Mouse (Mus musculus) adrenal gland, postnatal 4 days (tissue): ENCODE results near the gene Fam81b. TPM values are rescaled to one million over a fixed set of nuclear protein-coding genes. Genes with fewer than 3 reads are reported as not detected.
"Not testable (repeated sequence)": the region's sequence is repeated elsewhere in the genome, so short reads cannot be mapped to it uniquely, and the experiment has no call there.

Experiments
- DNase-seq, 2 experiments: peaks; one replicate each; pipeline ENCODE4 v3.0.0; 2021 to 2022; ENCODE audit warnings: low spot score in 2 of 2, mixed read lengths in 2 of 2
- long read RNA-seq, 2 experiments: library from polyadenylated mRNA; stranded (forward); transcript quantifications; one replicate each; pipeline ENCODE4 v2.0.0; 2021
- total RNA-seq, 2 experiments: library from RNA; stranded (reverse); gene quantifications; 2 replicates each; pipeline ENCODE4 v1.2.3; 2021

Gene Fam81b
- total RNA-seq: not detected
- long read RNA-seq, experiment 1: 0 reads
- long read RNA-seq, experiment 2: 0 reads

DNA sequence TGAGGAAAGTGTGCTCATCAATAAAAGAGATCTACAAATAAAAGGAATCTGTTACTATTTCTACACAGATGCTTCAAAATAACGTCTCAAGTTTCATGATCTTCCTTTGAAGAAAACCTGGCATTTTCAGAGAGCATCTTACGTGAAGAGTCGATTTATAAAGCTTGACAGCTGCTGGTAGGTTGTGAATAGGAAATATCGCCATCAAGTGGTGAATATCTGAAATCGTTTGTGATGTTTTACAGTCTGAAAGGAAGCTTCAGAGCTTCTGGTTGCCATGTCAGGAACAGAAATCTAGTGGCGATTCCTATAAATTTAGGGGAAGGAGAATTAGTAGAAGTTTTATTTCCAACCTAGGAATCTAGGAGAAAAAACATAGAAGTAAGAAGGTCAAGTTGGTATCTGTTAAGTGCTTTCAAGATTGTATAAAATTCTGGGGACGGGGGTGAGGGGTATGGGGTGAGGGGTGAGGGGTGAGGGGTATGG, at the start of gene Fam81b:
TSS of gene Fam81b (minus strand) at position 436 of the 486 bp plus-strand sequence.
- DNase-seq: no peak

- not testable (repeated sequence) for DNase-seq
These were observed 41.1 kb upstream of the Fam81b start for GRCm38 (mm10) chr13:76345941-76346340.

DNA sequence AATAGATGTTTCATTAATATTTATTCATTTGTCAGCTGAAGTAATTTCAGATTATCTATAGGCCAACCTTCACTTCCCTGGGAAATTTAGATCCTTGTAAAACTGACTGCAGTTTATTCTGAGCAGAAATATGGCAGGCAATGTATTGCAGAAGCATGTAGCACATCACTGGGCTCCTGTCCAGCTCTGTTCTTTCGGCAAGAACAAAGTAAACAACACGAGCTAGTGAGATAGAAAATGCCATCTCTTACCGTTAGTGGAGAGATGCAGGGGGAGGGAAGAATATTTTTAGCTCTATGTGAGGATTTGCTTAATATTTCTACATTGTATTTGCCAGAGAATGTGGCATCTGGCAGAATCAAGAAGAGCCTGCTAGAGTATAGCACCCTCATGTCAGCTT, 13.8 kb upstream of the Fam81b start:
- DNase-seq: no peak

DNA sequence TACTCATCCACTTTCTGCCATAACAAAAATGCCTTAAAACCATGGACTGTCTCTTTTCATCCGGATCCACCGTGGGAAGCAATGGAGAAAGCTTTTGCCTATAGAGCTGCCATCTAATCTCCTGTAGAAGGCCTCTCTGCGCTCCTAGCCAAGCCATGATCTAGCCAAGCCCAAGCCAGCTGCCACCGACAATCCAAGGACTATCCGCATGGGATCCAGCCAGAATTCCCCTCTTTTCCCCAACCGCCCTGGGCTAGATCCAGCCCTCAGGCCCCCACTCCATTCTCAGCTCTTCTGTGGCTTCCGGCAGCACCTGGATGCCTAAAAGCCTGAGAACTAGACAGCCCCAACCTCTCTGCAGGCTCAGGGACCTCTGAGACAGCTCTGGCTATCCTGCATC, 6.7 kb upstream of the Fam81b start:
- no peak for DNase-seq

DNA sequence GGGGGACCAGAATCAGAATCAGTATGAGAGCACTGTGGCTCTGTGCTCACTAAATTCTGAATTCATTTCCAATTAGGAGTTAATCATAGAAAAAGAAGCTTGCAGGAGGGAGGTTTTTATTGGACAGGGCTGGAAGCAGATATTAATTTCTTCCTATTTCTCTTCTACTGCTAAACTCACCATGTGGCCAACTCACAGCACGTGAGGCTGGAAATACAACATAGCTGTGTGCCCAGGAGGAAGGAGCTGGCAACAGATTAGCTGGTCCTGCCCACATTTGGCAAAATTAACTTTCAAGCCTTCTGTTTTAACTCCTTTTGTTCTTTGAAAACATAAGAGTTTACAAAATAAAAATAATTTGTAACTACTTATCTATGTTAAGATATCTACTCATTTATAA, 3.9 kb upstream of the Fam81b start:
- no peak for DNase-seq

DNA sequence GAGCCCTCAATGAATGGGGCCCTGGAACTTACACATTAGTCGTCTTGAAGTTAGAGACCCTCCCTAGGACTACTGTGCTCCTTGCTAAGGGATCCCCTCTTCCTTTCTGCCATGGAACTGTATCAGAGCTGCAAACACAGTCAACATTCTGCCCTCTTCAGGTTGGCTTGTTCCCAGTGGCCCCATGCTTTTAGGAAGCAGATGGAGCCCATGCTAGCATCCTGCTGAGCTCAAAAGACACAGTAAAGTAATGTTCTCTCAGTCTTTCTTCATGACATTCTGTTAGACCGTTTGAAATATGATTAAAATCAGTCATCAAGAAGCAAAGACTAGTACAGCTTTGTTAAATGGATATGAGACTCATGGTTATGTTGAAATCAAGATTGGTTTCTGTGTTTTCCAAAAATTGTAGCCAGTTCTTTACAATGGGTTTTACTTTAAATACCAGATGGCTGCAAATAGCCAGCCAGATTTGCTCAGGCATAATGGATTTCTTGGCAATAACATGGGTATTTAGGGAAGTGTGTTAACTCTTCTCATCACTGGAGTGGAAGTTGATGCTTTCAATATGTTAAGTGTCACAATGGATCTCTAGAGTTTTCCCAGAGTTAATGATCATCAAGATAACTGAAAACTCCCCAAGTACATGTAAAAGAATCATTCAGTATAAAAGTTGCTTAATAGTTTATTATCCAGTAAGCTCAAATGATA, 938 bp upstream of the Fam81b start:
- DNase-seq: no peak

GRCm38 (mm10) chr13:76305241-76305640, 369 bp upstream of the Fam81b start:
- no peak for DNase-seq

DNA sequence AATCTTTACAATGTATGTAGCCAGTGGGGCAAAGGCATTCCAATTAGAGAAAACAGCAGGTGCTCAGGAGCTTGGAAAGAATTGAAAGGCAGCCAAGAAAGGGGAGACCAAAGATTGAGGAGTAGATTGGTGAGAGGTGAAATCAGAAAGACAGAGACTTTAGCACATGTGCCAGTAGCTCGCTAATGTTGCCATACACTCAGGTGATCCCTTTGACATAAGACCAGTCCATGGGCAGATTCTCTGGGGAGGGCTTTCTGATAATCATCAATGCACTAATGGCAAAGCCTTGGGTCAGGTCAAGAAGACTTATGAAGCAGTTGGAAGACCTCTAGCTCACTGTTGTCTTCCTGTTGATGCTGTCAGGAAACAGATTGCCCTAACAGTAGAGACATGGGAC, 671 bp downstream of the Fam81b start:
- DNase-seq: no peak

DNA sequence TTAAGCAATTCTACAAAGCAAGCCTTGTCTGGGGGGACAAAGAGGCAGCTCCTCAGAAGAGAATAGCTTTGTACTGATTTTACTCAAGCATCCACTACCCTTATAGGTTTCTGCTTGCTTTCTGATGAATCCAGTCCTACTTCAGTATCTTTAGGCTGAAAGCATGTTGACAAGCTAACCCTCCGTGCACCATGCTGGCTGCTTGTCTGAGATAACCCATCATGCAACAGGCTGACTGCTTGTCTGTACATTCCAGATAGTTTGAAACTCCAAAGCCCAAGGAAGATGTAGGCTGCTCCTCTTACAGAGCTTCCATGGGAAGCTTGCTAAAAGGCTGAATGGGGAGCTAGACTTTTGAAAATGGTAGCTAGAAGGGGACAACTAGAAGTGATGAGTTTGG, 1.7 kb downstream of the Fam81b start:
- no peak for DNase-seq

- DNase-seq: no peak
These were observed 2.8 kb downstream of the Fam81b start for GRCm38 (mm10) chr13:76302056-76302455.

DNA sequence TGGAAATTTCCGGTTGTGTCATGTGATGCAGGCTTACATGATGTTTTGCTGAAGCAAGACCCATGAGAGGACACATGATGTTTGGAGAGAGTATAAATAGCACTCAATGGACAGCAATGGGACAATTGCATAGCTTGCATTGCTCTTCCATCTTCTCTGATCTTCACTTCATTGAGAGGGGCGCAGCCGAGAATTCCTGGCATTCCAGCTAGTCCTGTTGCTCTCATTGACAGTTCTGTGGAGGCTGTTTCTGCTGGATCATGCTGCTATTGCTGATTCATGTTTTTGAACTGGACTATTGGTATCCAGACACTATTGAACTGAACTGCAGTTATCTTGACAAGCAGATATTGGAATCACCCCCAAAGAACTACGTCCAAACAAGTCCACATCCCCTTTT, 12.8 kb downstream of the Fam81b start:
- no peak for DNase-seq

DNA sequence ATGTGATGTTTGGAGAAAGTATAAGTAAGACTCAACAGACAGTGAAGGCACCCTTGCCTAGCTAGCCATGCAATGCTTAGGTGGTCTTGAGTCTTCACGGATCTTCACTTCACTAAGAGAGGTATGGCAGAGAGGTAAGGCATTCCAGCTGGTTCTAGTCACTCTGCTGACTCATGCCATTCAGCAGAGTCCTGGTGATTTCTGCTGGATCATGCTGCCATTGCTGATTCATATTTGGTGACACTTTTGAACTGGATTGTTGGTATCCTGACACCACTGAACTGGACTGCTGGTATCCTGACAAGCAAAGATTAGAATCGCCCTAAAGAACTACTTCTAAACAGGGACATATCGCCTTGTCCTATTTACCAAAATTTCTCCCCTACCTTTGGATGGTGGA, 20.3 kb downstream of the Fam81b start:
- no peak for DNase-seq

- no peak for DNase-seq
These were observed 40.4 kb downstream of the Fam81b start for GRCm38 (mm10) chr13:76264361-76265026.

- DNase-seq: no peak
These were observed 46.1 kb downstream of the Fam81b start for GRCm38 (mm10) chr13:76258766-76259165.

DNA sequence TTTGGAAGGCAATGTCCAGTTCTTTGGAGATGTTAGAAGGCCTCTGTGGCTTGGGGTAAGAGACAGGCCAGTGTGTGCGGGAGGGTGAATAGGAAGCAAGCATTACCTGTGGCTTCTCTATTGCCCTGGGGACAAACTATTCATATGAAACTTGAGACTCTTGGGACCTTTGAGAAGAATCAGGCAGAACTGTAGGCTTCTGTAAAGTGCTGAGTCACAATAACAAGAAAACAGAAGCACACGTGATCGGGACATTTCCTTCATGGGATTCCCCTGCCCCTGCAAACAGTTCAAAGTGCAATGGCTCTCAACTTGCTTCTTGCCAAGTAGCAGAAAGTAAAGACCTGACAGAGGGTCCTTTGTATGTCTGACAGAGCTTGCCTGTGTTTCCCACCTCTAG, 48.5 kb downstream of the Fam81b start:
- DNase-seq: no peak

GRCm38 (mm10) chr13:76250092-76250491, 54.8 kb downstream of the Fam81b start:
- DNase-seq: no peak

DNA sequence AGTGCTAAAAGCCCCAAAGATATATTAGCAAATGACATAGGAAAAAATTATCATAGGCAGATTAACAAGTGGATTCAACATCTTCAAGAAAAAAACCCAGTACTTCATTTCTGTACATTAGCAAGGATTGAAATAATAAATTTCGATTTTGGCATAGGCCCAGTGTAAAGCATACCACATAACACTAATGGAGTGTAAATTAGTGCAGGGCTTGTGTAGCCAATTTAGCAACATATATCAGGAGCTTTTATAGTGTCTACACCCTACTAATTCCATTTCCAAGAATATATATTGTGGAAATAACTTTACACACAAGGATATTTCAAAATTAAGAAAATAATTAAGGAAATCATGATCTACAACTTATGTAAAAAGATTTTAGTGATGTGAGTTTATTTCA, 55.8 kb downstream of the Fam81b start:
- no peak for DNase-seq

DNA sequence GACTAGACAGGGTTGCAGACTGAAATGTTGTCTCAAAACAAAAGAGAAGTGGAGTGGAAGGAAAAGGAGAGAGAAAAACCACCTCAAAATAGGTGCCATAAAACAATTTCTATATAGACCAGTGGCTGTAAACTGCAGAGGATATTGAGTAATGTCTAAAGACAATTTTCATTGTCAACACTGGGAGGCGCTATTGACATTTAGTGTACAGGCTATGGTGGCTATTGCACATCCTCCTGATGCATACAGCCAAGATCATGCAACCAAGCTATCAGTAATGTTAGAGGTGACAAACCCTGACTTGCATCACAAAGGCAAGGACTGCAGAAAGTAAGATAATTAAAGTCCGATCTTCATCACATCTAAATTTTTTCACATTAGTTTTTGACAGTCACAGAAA, 89.5 kb downstream of the Fam81b start:
- DNase-seq: no peak

DNA sequence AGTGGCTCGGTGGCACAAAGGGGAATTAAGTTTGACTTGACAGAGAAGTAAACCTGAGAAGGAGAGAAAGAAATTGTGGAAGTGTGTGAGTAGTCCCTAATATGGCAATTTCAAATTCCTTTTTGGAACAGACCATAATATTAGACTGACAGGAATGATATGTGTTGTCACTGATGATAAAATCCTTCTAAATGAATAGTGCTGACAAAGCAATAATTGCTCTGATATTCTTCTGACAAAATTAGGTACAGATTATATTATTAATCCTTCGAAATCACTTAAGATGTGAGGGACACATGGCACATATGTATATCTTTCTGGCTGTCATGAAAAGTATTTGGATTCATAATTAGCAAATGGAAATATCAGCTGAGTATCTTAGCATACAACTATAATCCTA, 89.9 kb downstream of the Fam81b start:
- DNase-seq: no peak

DNA sequence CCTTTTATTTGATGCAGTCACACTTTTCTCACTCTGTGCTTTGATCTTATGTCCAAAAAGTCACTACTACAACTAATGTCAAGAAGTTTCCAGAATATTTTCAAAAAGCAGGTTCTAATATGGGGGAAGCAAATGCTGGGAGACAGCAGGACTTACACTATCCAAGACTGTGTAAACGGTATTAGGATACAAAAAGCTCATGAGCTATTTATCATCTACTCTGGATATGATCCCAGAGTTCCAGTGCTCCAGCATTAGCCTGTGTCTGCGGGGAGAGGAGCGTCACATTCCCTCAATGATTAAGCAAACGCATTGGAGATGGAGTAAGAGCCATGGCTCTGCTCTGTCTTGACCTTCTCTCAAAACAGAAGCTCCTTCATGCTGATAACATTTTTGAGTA, 104.9 kb downstream of the Fam81b start:
- DNase-seq: no peak

DNA sequence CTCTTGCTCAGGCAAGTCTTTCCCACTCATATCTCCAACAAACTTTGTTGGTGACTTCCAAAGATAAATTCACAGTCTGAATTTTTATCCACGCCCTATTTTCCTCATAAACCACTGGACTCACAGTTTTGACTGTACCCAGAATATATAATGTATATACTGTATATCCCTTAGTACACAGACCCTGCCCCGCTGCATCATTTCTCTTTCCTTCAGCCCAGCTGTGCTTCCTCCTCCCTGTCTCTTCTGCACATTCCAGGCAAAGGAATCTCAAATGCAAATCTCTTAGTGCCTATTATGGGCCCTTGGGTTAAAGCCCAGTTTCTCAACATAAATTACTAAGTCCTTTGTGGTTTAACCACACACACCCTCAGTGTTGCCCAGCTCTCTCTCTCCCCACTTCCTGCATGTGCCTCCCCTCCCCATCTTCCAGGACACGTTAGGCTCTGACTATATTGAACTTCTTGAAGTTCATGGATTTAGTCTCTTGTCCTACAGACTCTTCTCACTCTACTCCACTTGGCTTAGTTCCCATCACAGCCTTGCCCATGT, 107.5 kb downstream of the Fam81b start:
- DNase-seq: no peak

- DNase-seq: no peak
These were observed 109.3 kb downstream of the Fam81b start for GRCm38 (mm10) chr13:76195431-76196138.
